Mouse (Mus musculus): ENCODE results near the gene Cnot9. TPM values are rescaled to one million over a fixed set of nuclear protein-coding genes. Genes with fewer than 3 reads are reported as not detected.

The Cnot9 gene
- total RNA-seq, 2 experiments from 2014 or later: 16.0 to 17.2 TPM

Other genes starting within 250 kb of the Cnot9 start
- gene Gpbar1, start 227.5 kb upstream of the Cnot9 start, total RNA-seq (2021): not detected
- gene Aamp, start 221.3 kb upstream of the Cnot9 start, total RNA-seq (2021): 10 to 100 TPM; 95.5 to 98.9 TPM
- 100 to 1,000 TPM; 190 to 191 TPM for gene Pnkd, start 221.1 kb upstream of the Cnot9 start, total RNA-seq (2021)
- gene Tmbim1, start 200.4 kb upstream of the Cnot9 start, total RNA-seq (2021): 10 to 100 TPM; 34.6 to 39.4 TPM
- gene Catip, start 143.9 kb upstream of the Cnot9 start, total RNA-seq (2021): under 1 TPM; 0.12 to 0.67 TPM
- gene Slc11a1, start 130.9 kb upstream of the Cnot9 start, total RNA-seq (2021): 1 to 10 TPM; 2.7 to 4.1 TPM
- gene Ctdsp1, start 114.5 kb upstream of the Cnot9 start, total RNA-seq (2021): 100 to 1,000 TPM; 106 to 118 TPM
- under 1 TPM; 0.65 to 0.83 TPM for gene Vil1, start 96.7 kb upstream of the Cnot9 start, total RNA-seq (2021)
- gene Plcd4, start 36.8 kb downstream of the Cnot9 start, total RNA-seq (2021): not detected
- gene Usp37, start 38.2 kb downstream of the Cnot9 start, total RNA-seq (2021): 10 to 100 TPM; 10.8 to 12.4 TPM
- 10 to 100 TPM; 12.1 to 14.2 TPM for gene Zfp142, start 82.2 kb downstream of the Cnot9 start, total RNA-seq (2021)
- gene Bcs1l, start 82.2 kb downstream of the Cnot9 start, total RNA-seq (2021): 10 to 100 TPM; 25.3 to 27.0 TPM
- 10 to 100 TPM; 16.5 to 21.5 TPM for gene Rnf25, start 95.3 kb downstream of the Cnot9 start, total RNA-seq (2021)
- 1 to 10 TPM in 1 of 2 experiments, under 1 TPM in 1; 1.00 to 1.6 TPM for gene Stk36, start 95.4 kb downstream of the Cnot9 start, total RNA-seq (2021)
- gene Ttll4, start 155.7 kb downstream of the Cnot9 start, total RNA-seq (2021): 10 to 100 TPM; 13.8 to 14.7 TPM
- 10 to 100 TPM; 10.4 to 17.1 TPM for gene Cyp27a1, start 207.5 kb downstream of the Cnot9 start, total RNA-seq (2021)
- 1 to 10 TPM; 1.2 TPM for gene Prkag3, start 243.2 kb downstream of the Cnot9 start, total RNA-seq (2021)